Mouse (Mus musculus): ENCODE results near the gene Rab5a. TPM values are rescaled to one million over a fixed set of nuclear protein-coding genes. Genes with fewer than 3 reads are reported as not detected.

Rab5a gene
- total and polyA plus RNA-seq, 2 experiments from 2014 or later = 64.4 to 124 TPM

DNA sequence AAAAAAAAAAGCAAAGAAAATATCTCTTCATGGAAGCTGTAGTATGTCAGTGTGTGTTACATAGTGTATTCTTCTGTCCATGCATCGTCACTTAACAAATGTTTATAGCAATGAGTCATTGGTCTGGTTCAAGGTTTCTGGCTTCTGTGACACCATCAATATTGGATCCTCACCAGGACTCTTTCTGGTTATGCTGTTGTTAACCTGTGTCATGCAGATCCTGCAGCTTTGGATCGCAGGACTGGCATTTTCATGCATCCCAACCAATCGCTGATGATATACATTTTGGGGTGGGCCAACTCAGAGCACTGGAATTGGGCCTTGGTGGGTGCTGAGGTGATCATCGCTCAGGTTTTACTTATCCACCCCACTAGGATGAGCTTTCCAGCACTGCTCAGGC, 63.5 kb downstream of the Rab5a start:
- DNase-seq (ENCODE audit: low spot score) = no peak
- WGBS = 97% methylated on average over 4 of the region's 4 CpGs
- H3K9ac ChIP-seq (replicated peaks; ENCODE audit: low read length) = no peak overlapping the region

DNA sequence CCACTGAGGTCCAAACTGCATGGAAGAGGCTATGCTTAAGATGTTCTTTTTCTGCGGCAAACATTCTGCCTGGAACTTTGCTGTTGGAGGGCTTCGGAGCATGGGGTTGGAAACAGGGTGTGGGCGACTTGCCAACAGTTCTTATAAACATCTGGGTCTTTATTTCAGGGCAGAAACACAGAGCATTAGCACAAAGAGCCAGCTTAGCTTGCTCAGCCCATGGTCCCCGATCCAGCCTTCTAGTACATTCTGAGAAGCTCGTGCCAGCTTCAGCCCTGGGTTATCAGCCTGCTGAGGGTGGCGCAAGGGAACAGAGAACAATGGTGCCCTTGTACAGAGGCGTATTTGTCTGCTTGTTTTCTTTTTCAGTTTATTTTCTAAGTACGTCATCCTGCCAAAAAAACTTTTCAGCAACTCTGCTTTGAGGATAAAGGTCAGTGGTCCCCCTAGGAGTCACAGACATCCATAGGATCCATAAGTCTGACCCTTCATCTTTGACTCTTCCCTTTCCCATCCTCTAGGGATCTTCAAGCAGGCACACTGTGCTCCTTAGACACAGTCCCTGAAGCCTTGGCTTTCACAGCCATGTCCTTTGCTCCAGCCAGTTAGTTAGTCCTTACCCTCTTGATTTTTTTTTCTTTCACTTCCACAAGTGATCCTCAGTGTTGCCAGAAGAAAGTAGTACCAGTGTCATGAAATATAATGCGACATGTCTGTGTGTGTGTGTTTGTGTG, 64.7 kb downstream of the Rab5a start:
- Histone ChIP-seq H3K9me3 (ENCODE audit: low read length) (no peaks in the 10 kb centered on the region), H3K4me2 (ENCODE audit: low read depth, low read length) (no peak overlapping the region), H3K4me3 (ENCODE audit: low read length) (no peak overlapping the region), H3K9ac (replicated peaks; ENCODE audit: low read length) (no peak overlapping the region), H3K27ac (no peak overlapping the region), H3K36me3 (ENCODE audit: insufficient read depth, low read length) (no peaks in the 10 kb centered on the region), H3K27me3 (ENCODE audit: insufficient read depth, low read length) (no peaks in the 10 kb centered on the region), H3K4me1 (ENCODE audit: insufficient read depth, low read length) (no peaks in the 10 kb centered on the region)
- no peak for TF ChIP-seq CTCF (IDR thresholded peaks at IDR 0.05; ENCODE audit: low read depth)
- ATAC-seq = peak; percentile 86
- peak; percentile 39 for DNase-seq (ENCODE audit: low spot score)
- WGBS = 46% methylated on average over 9 of the region's 9 CpGs

More for the DNA sequence above, 63.5 kb downstream of the Rab5a start:
- Histone ChIP-seq H3K4me2 (ENCODE audit: low read depth, low read length) (no peak overlapping the region), H3K27ac (no peak overlapping the region), H3K4me1 (ENCODE audit: insufficient read depth, low read length) (no peaks in the 10 kb centered on the region), H3K36me3 (ENCODE audit: insufficient read depth, low read length) (no peaks in the 10 kb centered on the region), H3K4me3 (ENCODE audit: low read length) (no peak overlapping the region), H3K9me3 (ENCODE audit: low read length) (no peaks in the 10 kb centered on the region), H3K27me3 (ENCODE audit: insufficient read depth, low read length) (no peaks in the 10 kb centered on the region)
- no peak for TF ChIP-seq CTCF (IDR thresholded peaks at IDR 0.05; ENCODE audit: low read depth)
- no peak for ATAC-seq

DNA sequence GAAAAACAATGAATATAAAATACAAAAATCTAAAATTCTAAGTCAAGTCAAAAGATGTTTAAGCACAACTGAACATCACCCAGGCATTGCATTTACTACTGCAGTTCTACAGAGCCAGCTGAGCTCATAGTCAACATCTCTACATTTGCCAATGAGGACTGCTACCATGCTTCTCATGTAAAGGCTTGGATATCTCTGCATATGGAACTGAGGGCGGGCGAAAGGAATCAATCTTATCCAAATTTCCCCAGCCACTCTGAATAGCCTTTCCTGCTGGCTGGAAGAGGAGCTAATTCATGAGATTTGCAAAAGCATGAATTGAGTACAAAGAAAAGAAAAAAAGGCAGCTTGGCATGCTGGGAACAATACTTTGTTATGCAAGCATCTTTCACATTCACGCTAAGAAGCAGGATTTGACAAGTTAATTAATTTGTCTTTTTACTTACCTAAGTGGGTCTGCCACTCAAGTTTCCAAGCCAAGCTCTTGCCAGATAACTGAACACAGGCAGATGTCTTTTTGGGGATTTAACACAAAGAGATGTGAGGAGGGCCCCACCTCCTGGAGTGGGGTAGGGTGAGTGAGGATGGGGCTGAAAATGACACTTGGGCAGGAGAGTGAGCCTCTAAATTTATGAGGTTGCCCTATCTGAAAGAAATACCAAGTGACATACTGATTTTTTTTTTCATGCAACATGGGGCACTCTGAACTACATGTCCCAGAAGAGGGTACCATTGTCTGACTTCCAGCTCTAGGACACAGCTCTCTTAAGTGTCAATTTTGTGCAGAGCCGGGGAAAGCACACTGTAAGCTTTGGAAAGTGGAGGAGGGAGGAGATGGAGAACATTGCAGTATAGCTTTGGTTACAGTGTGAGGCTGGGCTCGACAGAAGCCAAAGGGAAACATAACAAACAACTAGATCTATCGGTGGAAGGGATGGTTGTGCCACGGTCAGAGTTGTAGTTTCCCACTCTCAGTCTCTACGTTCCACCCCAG, 72.6 kb downstream of the Rab5a start:
- 44% methylated on average over 8 of the region's 8 CpGs for WGBS
- Histone ChIP-seq H3K4me3 (ENCODE audit: low read length) (no peak overlapping the region), H3K4me1 (ENCODE audit: insufficient read depth, low read length) (no peaks in the 10 kb centered on the region), H3K27me3 (ENCODE audit: insufficient read depth, low read length) (no peaks in the 10 kb centered on the region), H3K9ac (replicated peaks; ENCODE audit: low read length) (no peak overlapping the region), H3K27ac (no peak overlapping the region), H3K9me3 (ENCODE audit: low read length) (no peaks in the 10 kb centered on the region), H3K4me2 (ENCODE audit: low read depth, low read length) (no peak overlapping the region), H3K36me3 (ENCODE audit: insufficient read depth, low read length) (no peaks in the 10 kb centered on the region)
- DNase-seq (ENCODE audit: low spot score) = no peak
- no peak for TF ChIP-seq CTCF (IDR thresholded peaks at IDR 0.05; ENCODE audit: low read depth)
- ATAC-seq = no peak

DNA sequence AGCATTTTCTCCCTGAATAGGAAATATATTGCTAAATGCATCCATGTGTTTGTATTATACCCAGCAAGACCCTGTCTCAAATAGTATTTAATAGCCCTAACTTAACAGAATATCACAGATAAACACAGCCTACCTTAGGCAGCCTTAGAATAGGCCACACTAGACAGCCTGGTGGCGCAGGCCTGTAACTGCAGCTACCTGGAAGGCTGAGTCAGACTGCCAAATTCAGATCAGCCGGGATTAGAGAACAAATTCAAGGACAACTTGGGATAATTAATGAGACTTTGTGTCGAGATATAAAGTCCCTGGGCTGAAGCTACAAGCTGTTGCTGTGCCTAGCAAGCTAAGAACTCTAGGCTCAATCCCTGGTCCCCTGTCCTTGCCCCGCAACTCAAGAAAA, 75.1 kb downstream of the Rab5a start:
- DNase-seq (ENCODE audit: low spot score) = no peak
- no peaks in the 10 kb centered on the region for H3K27me3 ChIP-seq (ENCODE audit: insufficient read depth, low read length)
- H3K9me3 ChIP-seq (ENCODE audit: low read length) = no peaks in the 10 kb centered on the region
- no peak overlapping the region for H3K9ac ChIP-seq (replicated peaks; ENCODE audit: low read length)
- ATAC-seq = no peak
- no peak overlapping the region for H3K4me3 ChIP-seq (ENCODE audit: low read length)
- 58% methylated on average over 4 of the region's 4 CpGs for WGBS
- H3K4me1 ChIP-seq (ENCODE audit: insufficient read depth, low read length) = no peaks in the 10 kb centered on the region
- TF ChIP-seq CTCF (IDR thresholded peaks at IDR 0.05; ENCODE audit: low read depth) = peak; percentile 49
- H3K4me2 ChIP-seq (ENCODE audit: low read depth, low read length) = no peak overlapping the region
- H3K27ac ChIP-seq = no peak overlapping the region
- H3K36me3 ChIP-seq (ENCODE audit: insufficient read depth, low read length) = no peaks in the 10 kb centered on the region

DNA sequence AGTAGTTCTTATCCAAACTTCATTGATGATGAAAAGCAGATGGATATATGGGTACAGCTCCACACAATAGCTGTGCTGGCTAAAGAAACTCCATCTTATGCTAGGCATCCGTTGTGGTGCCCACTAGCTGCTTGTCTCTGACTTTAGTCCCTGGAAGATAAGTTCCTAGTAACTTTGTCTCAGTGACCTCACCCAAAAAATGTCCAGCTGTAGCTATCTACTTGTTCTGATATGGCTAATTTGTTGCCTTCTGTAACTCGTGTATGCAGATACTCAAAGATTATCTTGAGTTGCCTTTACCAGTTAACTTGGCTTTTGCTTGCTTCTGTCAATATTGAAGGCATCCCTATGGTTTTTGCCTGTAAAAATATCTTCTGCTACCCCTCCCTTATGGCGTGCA, 75.8 kb downstream of the Rab5a start:
- WGBS = 87% methylated on average over 3 of the region's 3 CpGs
- no peaks in the 10 kb centered on the region for H3K9me3 ChIP-seq (ENCODE audit: low read length)
- no peak overlapping the region for H3K27ac ChIP-seq
- no peaks in the 10 kb centered on the region for H3K27me3 ChIP-seq (ENCODE audit: insufficient read depth, low read length)
- H3K4me1 ChIP-seq (ENCODE audit: insufficient read depth, low read length) = no peaks in the 10 kb centered on the region
- no peak overlapping the region for H3K9ac ChIP-seq (replicated peaks; ENCODE audit: low read length)
- DNase-seq (ENCODE audit: low spot score) = no peak
- H3K4me3 ChIP-seq (ENCODE audit: low read length) = no peak overlapping the region
- no peak for ATAC-seq
- H3K4me2 ChIP-seq (ENCODE audit: low read depth, low read length) = no peak overlapping the region
- H3K36me3 ChIP-seq (ENCODE audit: insufficient read depth, low read length) = no peaks in the 10 kb centered on the region
- no peak for TF ChIP-seq CTCF (IDR thresholded peaks at IDR 0.05; ENCODE audit: low read depth)

Other genes with a start within 250 kb of the Rab5a start
- gene Efhb, start 15.9 kb upstream of the Rab5a start, total RNA-seq (2014; rRNA removed) = 0.47 and 1.9 TPM in 2 replicates
- gene Efhb, start 15.9 kb upstream of the Rab5a start, polyA plus RNA-seq (2015; fragmentation: Nextera tagmentation; extraction: Ambion mirVana) = 0.76 and 1.3 TPM in 2 replicates
- not detected in 2 replicates for gene Pp2d1, start 60.2 kb downstream of the Rab5a start, total RNA-seq (2014; rRNA removed)
- 0.21 TPM in 2 replicates for gene Pp2d1, start 60.2 kb downstream of the Rab5a start, polyA plus RNA-seq (2015; fragmentation: Nextera tagmentation; extraction: Ambion mirVana)
- 17.5 and 20.6 TPM in 2 replicates for gene Kat2b, start 87.6 kb downstream of the Rab5a start, total RNA-seq (2014; rRNA removed)
- 4.2 and 4.6 TPM in 2 replicates for gene Kat2b, start 87.6 kb downstream of the Rab5a start, polyA plus RNA-seq (2015; fragmentation: Nextera tagmentation; extraction: Ambion mirVana)
- 2.7 and 3.5 TPM in 2 replicates for gene Sgo1, start 210.1 kb downstream of the Rab5a start, total RNA-seq (2014; rRNA removed)
- gene Sgo1, start 210.1 kb downstream of the Rab5a start, polyA plus RNA-seq (2015; fragmentation: Nextera tagmentation; extraction: Ambion mirVana) = 6.8 and 6.9 TPM in 2 replicates

Measured in hindbrain, postnatal 0 days (tissue).